Mouse (Mus musculus) WW6 (cell line): Measurements from ENCODE around the gene Gm10837.

Source experiments
- DNase-seq: peaks from one replicate; pipeline ENCODE4 v3.0.0-alpha.2; 2013; ENCODE audit warnings: low read depth, low spot score

The Gm10837 gene

GRCm38 (mm10) chr14:122479461-122480109, 10.8 kb upstream of the Gm10837 start:
- no peak for DNase-seq

GRCm38 (mm10) chr14:122480355-122480754, 10.0 kb upstream of the Gm10837 start:
- no peak for DNase-seq

GRCm38 (mm10) chr14:122481181-122481580, 9.2 kb upstream of the Gm10837 start:
- no peak for DNase-seq

- DNase-seq: no peak
Observed at GRCm38 (mm10) chr14:122482081-122483023, 8.0 kb upstream of the Gm10837 start.

GRCm38 (mm10) chr14:122483024-122483385, 7.4 kb upstream of the Gm10837 start:
- DNase-seq: no peak

GRCm38 (mm10) chr14:122483556-122484421, 6.6 kb upstream of the Gm10837 start:
- no peak for DNase-seq

GRCm38 (mm10) chr14:122484458-122484843, 5.9 kb upstream of the Gm10837 start:
- DNase-seq: no peak

- DNase-seq: no peak
Observed at GRCm38 (mm10) chr14:122484844-122485551, 5.4 kb upstream of the Gm10837 start.

GRCm38 (mm10) chr14:122485635-122486181, 4.7 kb upstream of the Gm10837 start:
- DNase-seq: no peak

- no peak for DNase-seq
Observed at GRCm38 (mm10) chr14:122486611-122487010, 3.8 kb upstream of the Gm10837 start.

- DNase-seq: no peak
Observed at GRCm38 (mm10) chr14:122487366-122487765, 3.0 kb upstream of the Gm10837 start.

GRCm38 (mm10) chr14:122489041-122489440, 1.3 kb upstream of the Gm10837 start:
- DNase-seq: no peak

- DNase-seq: no peak
Observed at GRCm38 (mm10) chr14:122489686-122490414, 536 bp upstream of the Gm10837 start.

- no peak for DNase-seq
Observed at GRCm38 (mm10) chr14:122491521-122491920, 1.1 kb downstream of the Gm10837 start.

- no peak for DNase-seq
Observed at GRCm38 (mm10) chr14:122492015-122492414, 1.6 kb downstream of the Gm10837 start.

GRCm38 (mm10) chr14:122509058-122509457, 18.7 kb downstream of the Gm10837 start:
- DNase-seq: no peak

GRCm38 (mm10) chr14:122511519-122511918, 21.1 kb downstream of the Gm10837 start:
- no peak for DNase-seq

- DNase-seq: no peak
Observed at GRCm38 (mm10) chr14:122513511-122514036, 23.2 kb downstream of the Gm10837 start.

- no peak for DNase-seq
Observed at GRCm38 (mm10) chr14:122528475-122528874, 38.1 kb downstream of the Gm10837 start.
